Mouse (Mus musculus): ENCODE data around the gene Stt3a.

GRCm38 (mm10) chr9:36681424-36681823, 86.1 kb downstream of the Stt3a start:
- TF ChIP-seq CTCF (IDR thresholded peaks at IDR 0.05; ENCODE audit: borderline replicate concordance, insufficient read depth, low read depth, low read length), result no peak
- TF ChIP-seq POLR2A (IDR thresholded peaks at IDR 0.05; ENCODE audit: borderline replicate concordance, insufficient read depth, low read length), result no peak
